ENCODE assay signal across 12 mouse cellular contexts in the genomic region with DNA sequence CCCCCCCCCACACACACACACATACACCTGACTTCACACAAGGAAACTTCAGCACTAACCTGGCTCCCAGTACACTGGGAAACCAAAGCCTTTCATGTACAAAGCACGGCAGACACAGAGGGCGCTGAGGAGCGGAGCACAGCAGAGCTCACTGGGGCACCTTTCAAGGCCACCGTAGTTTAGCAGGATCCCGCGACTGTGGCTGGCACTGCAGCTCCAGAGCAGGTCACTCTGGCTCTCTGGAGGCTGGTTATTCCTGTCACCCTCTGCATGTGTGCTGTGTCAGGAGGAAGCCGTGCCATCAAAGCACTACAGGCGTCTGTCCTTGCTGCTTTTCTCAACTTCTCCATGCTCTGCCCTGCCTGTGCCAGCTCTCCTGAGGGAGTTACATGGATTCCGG. TPM values are rescaled to one million over a fixed set of nuclear protein-coding genes. Genes with fewer than 3 reads are reported as not detected.
DNase-seq lines count a peak whose midpoint lies in the region; TF ChIP-seq lines count a peak whose summit lies in the region.
"Had no signal": no experiment of that assay in that cellular context is flagged by ENCODE, and none has a peak within 500 bp of the region (broad histone marks: within the 10 kb centered on the region; RNA-seq: fewer than 3 reads in every experiment).

No protein-coding gene starts in this region.

- WGBS in thymus, adult 2 months, result 55% methylated on average over 9 of the region's 9 CpGs

- TF ChIP-seq POLR2A in thymus, adult 2 months (IDR thresholded peaks at IDR 0.05; ENCODE audit: control insufficient read depth, extremely low read depth, insufficient read depth, low read length, poor library complexity), result no peak

- H3K36me3 ChIP-seq in thymus, adult 2 months (ENCODE audit: control insufficient read depth, insufficient read depth, low read length), result no peaks in the 10 kb centered on the region
- H3K36me3 ChIP-seq: liver, embryonic 13.5 days; neural tube, embryonic 12.5 days had no signal

- TF ChIP-seq CTCF in thymus, adult 2 months (IDR thresholded peaks at IDR 0.05; ENCODE audit: borderline replicate concordance, control insufficient read depth, extremely low read depth, insufficient read depth, low read length, poor library complexity), result no peak

- no peak overlapping the region for H3K27ac ChIP-seq in thymus, adult 2 months (ENCODE audit: control insufficient read depth, insufficient read depth, low read length)
- H3K27ac ChIP-seq: forebrain, embryonic 13.5 days; liver, embryonic 13.5 days; neural tube, embryonic 12.5 days had no signal

- DNase-seq in heart, adult 18-20 months, result peak; percentile 31 to 35
- no peak for DNase-seq in heart, postnatal 25 days (ENCODE audit: low spot score)
- peak; percentile 15 for DNase-seq in thymus, adult 2 months
- no peak for DNase-seq in thymus, adult 18-20 months
- peak; percentile 45 to 51 for DNase-seq in heart, postnatal 10 days
- DNase-seq in urinary bladder, postnatal 4 days (ENCODE audit: low spot score in 2 of 2), result no peak
- no peak for DNase-seq in layer of hippocampus, adult 8-10 months (ENCODE audit: low spot score in 2 of 2)
- DNase-seq in left cerebral cortex, postnatal 36 days (ENCODE audit: low spot score in 2 of 2), result no peak
- DNase-seq: kidney, adult 2 months; liver, embryonic 13.5 days had no signal

- intact Hi-C loops in heart, postnatal 25 days (cut with DNase I), result no loop called here
- intact Hi-C loops in heart, postnatal 10 days (cut with DNase I), result no loop called here
- intact Hi-C loops in left cerebral cortex, postnatal 36 days (cut with DNase I), result no loop called here

- no peaks in the 10 kb centered on the region for H3K27me3 ChIP-seq in thymus, adult 2 months (ENCODE audit: control insufficient read depth, insufficient read depth, low read length)
- H3K27me3 ChIP-seq: forebrain, embryonic 13.5 days; liver, embryonic 13.5 days; neural tube, embryonic 12.5 days had no signal

- no peak overlapping the region for H3K4me3 ChIP-seq in thymus, adult 2 months (ENCODE audit: control insufficient read depth, insufficient read depth, low read length)
- H3K4me3 ChIP-seq: forebrain, embryonic 13.5 days; liver, embryonic 13.5 days; neural tube, embryonic 12.5 days had no signal

- H3K4me1 ChIP-seq in thymus, adult 2 months (replicated peaks; ENCODE audit: control insufficient read depth, insufficient read depth, low read length), result no peaks in the 10 kb centered on the region
- H3K4me1 ChIP-seq: forebrain, embryonic 13.5 days; liver, embryonic 13.5 days; neural tube, embryonic 12.5 days had no signal

RNA-seq across cellular contexts. Expression of gene Rimkla, which starts 9.4 kb away (rescaled TPM):
- total RNA-seq in heart, adult 18-20 months (2021), result 1 to 10 TPM in 1 of 2 experiments, under 1 TPM in 1; 0.57 to 1.3 TPM
- total RNA-seq in heart, postnatal 25 days (2021), result under 1 TPM; 0.31 to 0.67 TPM
- polyA plus RNA-seq in thymus, adult 2 months (2012; rRNA removed), result 1.8 and 2.2 TPM in 2 replicates
- 1 to 10 TPM; 1.3 to 1.5 TPM for total RNA-seq in heart, postnatal 10 days (2021)
- 10 to 100 TPM; 11.8 to 18.2 (median 13.2) TPM for total RNA-seq in layer of hippocampus, adult 8-10 months (2022)
- 1 to 10 TPM; 6.5 to 7.9 TPM for total RNA-seq in left cerebral cortex, postnatal 36 days (2021)

RNA-seq across cellular contexts. Expression of gene Foxj3, which starts 53.8 kb away (rescaled TPM):
- total RNA-seq in heart, adult 18-20 months (2021), result 10 to 100 TPM; 29.2 to 30.1 TPM
- 10 to 100 TPM; 30.6 to 34.9 TPM for total RNA-seq in heart, postnatal 25 days (2021)
- 27.2 and 31.2 TPM in 2 replicates for polyA plus RNA-seq in thymus, adult 2 months (2012; rRNA removed)
- total RNA-seq in heart, postnatal 10 days (2021), result 10 to 100 TPM; 41.6 to 44.0 TPM
- 10 to 100 TPM; 71.9 to 96.3 (median 78.0) TPM for total RNA-seq in layer of hippocampus, adult 8-10 months (2022)
- 10 to 100 TPM; 65.4 to 71.2 TPM for total RNA-seq in left cerebral cortex, postnatal 36 days (2021)

RNA-seq across cellular contexts. Expression of gene Frg2f1, which starts 56.3 kb away (rescaled TPM):
- 1 to 10 TPM; 6.5 to 7.8 TPM for total RNA-seq in heart, adult 18-20 months (2021)
- total RNA-seq in heart, postnatal 25 days (2021), result 1 to 10 TPM; 5.4 to 5.5 TPM
- polyA plus RNA-seq in thymus, adult 2 months (2012; rRNA removed), result 4.4 and 7.1 TPM in 2 replicates
- total RNA-seq in heart, postnatal 10 days (2021), result 1 to 10 TPM; 4.8 to 7.9 TPM
- 10 to 100 TPM; 20.4 to 23.7 (median 21.5) TPM for total RNA-seq in layer of hippocampus, adult 8-10 months (2022)
- total RNA-seq in left cerebral cortex, postnatal 36 days (2021), result 10 to 100 TPM; 21.7 to 26.1 TPM

Comparison
In these comparisons a context has a peak if more than half of its experiments do, and no peak if none do; other contexts are left out.
1. DNase-seq: peak in heart, adult 18-20 months (2 of 2), thymus, adult 2 months (single experiment) and heart, postnatal 10 days (2 of 2); none in heart, postnatal 25 days (single experiment), thymus, adult 18-20 months (0 of 2), urinary bladder, postnatal 4 days (0 of 2), layer of hippocampus, adult 8-10 months (0 of 2) and left cerebral cortex, postnatal 36 days (0 of 2).